Mouse (Mus musculus): ENCODE measurements around the gene Pced1b. TPM values are rescaled to one million over a fixed set of nuclear protein-coding genes. Genes with fewer than 3 reads are reported as not detected.

The Pced1b gene
- polyA plus RNA-seq, 1 experiment from 2014 or later: 4.5 TPM

DNA sequence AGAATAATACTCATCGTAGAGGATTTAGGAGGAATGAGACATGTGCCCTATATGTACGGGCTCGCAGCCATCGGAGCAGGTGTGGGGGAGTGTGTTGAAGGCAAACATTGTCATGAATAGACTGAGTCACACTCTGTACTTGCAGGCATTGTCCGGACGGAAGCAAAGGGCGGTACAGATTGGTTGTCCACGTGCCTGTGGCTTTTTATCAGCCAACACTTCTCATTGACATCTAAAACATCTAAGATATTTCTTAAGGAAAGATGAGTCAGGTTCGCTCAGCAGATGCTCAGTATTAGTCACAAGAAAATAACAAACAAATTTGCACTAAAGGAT, 68.5 kb downstream of the Pced1b start:
- H3K4me3 ChIP-seq (ENCODE audit: low read length): no peak overlapping the region
- peak; percentile 58; the same call in 1 of the 2 replicates for ATAC-seq
- no peaks in the 10 kb centered on the region for H3K27me3 ChIP-seq (replicated peaks; ENCODE audit: control insufficient read depth, insufficient read depth, low read length)
- H3K4me2 ChIP-seq (ENCODE audit: low read length): peak overlapping the region; percentile 38; the same call in 1 of the 2 replicates
- H3K9ac ChIP-seq (ENCODE audit: low read depth, low read length): no peak overlapping the region
- H3K4me1 ChIP-seq (ENCODE audit: control insufficient read depth, insufficient read depth, low read depth, low read length): peaks cover 15% of the 10 kb centered on the region
- H3K27ac ChIP-seq (ENCODE audit: low read depth, low read length): peak overlapping the region; percentile 48; the same call in 1 of the 2 replicates
- no peaks in the 10 kb centered on the region for H3K9me3 ChIP-seq (ENCODE audit: control insufficient read depth, low read length)
- no peaks in the 10 kb centered on the region for H3K36me3 ChIP-seq (ENCODE audit: control insufficient read depth, insufficient read depth, low read length)
- 58% methylated on average over 9 of the region's 9 CpGs for WGBS

DNA sequence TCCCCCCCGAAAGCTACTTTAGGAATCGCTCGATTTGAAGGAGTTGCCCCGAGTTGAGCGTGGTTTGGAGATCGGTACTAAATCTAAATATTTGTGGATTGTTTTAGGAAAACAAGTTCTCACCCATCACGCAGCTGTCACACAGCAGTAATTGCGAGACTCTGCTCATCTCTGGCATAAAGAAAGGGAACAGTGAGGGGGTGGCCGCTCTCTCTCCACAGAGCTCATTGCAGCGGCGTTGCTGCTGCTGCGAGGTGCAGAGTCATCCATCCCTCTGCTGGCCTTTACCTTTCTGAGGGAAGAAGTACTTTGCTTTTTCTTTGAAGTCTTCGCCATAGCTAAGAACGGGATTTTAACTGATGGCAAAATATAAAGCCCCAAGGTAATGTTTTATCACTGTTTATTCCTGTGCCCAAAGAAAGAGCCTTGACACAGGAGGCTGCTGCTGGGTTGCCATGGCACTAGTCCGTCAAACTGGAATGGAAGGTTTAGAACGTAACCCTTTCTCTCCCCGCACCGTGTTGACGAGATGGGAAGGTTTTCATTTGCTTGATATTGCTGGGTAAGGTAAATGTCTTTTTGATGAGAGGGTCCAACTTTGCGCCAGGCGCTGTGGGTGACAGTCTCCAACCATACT, 71.6 kb downstream of the Pced1b start:
- Histone ChIP-seq H3K4me3 (ENCODE audit: low read length) (no peak overlapping the region), H3K4me2 (ENCODE audit: low read length) (peak overlapping the region; percentile 10; the same call in 1 of the 2 replicates), H3K36me3 (ENCODE audit: control insufficient read depth, insufficient read depth, low read length) (no peaks in the 10 kb centered on the region), H3K9ac (ENCODE audit: low read depth, low read length) (no peak overlapping the region), H3K4me1 (ENCODE audit: control insufficient read depth, insufficient read depth, low read depth, low read length) (peaks cover 15% of the 10 kb centered on the region), H3K27me3 (replicated peaks; ENCODE audit: control insufficient read depth, insufficient read depth, low read length) (no peaks in the 10 kb centered on the region), H3K27ac (ENCODE audit: low read depth, low read length) (no peak overlapping the region), H3K9me3 (ENCODE audit: control insufficient read depth, low read length) (no peaks in the 10 kb centered on the region)
- no peak for ATAC-seq
- WGBS: 71% methylated on average over 21 of the region's 21 CpGs

GRCm38 (mm10) chr15:97322821-97323220, 75.9 kb downstream of the Pced1b start:
- H3K9ac ChIP-seq (ENCODE audit: low read depth, low read length): no peak overlapping the region
- H3K27ac ChIP-seq (ENCODE audit: low read depth, low read length): no peak overlapping the region
- no peak overlapping the region for H3K4me3 ChIP-seq (ENCODE audit: low read length)
- ATAC-seq: no peak
- no peak overlapping the region for H3K4me2 ChIP-seq (ENCODE audit: low read length)
- no peaks in the 10 kb centered on the region for H3K36me3 ChIP-seq (ENCODE audit: control insufficient read depth, insufficient read depth, low read length)
- 71% methylated on average over 5 of the region's 5 CpGs for WGBS
- H3K9me3 ChIP-seq (ENCODE audit: control insufficient read depth, low read length): peaks cover 3% of the 10 kb centered on the region; the same call in 1 of the 2 replicates
- H3K4me1 ChIP-seq (ENCODE audit: control insufficient read depth, insufficient read depth, low read depth, low read length): peaks cover 4% of the 10 kb centered on the region; the same call in 1 of the 2 replicates
- H3K27me3 ChIP-seq (replicated peaks; ENCODE audit: control insufficient read depth, insufficient read depth, low read length): no peaks in the 10 kb centered on the region

GRCm38 (mm10) chr15:97323466-97323865, 76.6 kb downstream of the Pced1b start:
- H3K9me3 ChIP-seq (ENCODE audit: control insufficient read depth, low read length): peaks cover 3% of the 10 kb centered on the region; the same call in 1 of the 2 replicates
- 74% methylated on average over 24 of the region's 24 CpGs for WGBS
- no peak overlapping the region for H3K27ac ChIP-seq (ENCODE audit: low read depth, low read length)
- H3K4me3 ChIP-seq (ENCODE audit: low read length): no peak overlapping the region
- no peak overlapping the region for H3K9ac ChIP-seq (ENCODE audit: low read depth, low read length)
- ATAC-seq: no peak
- no peaks in the 10 kb centered on the region for H3K27me3 ChIP-seq (replicated peaks; ENCODE audit: control insufficient read depth, insufficient read depth, low read length)
- no peaks in the 10 kb centered on the region for H3K36me3 ChIP-seq (ENCODE audit: control insufficient read depth, insufficient read depth, low read length)
- peaks cover 4% of the 10 kb centered on the region; the same call in 1 of the 2 replicates for H3K4me1 ChIP-seq (ENCODE audit: control insufficient read depth, insufficient read depth, low read depth, low read length)
- no peak overlapping the region for H3K4me2 ChIP-seq (ENCODE audit: low read length)

- no peak overlapping the region for H3K9ac ChIP-seq (ENCODE audit: low read depth, low read length)
- no peaks in the 10 kb centered on the region for H3K4me1 ChIP-seq (ENCODE audit: control insufficient read depth, insufficient read depth, low read depth, low read length)
- WGBS: 60% methylated on average over 9 of the region's 9 CpGs
- no peak overlapping the region for H3K27ac ChIP-seq (ENCODE audit: low read depth, low read length)
- H3K27me3 ChIP-seq (replicated peaks; ENCODE audit: control insufficient read depth, insufficient read depth, low read length): no peaks in the 10 kb centered on the region
- peaks cover 3% of the 10 kb centered on the region; the same call in 1 of the 2 replicates for H3K9me3 ChIP-seq (ENCODE audit: control insufficient read depth, low read length)
- no peaks in the 10 kb centered on the region for H3K36me3 ChIP-seq (ENCODE audit: control insufficient read depth, insufficient read depth, low read length)
- no peak overlapping the region for H3K4me2 ChIP-seq (ENCODE audit: low read length)
- H3K4me3 ChIP-seq (ENCODE audit: low read length): no peak overlapping the region
- no peak for ATAC-seq
Observed at GRCm38 (mm10) chr15:97324311-97324710, 77.4 kb downstream of the Pced1b start.

- ATAC-seq: no peak
- Histone ChIP-seq H3K4me1 (ENCODE audit: control insufficient read depth, insufficient read depth, low read depth, low read length) (no peaks in the 10 kb centered on the region), H3K9me3 (ENCODE audit: control insufficient read depth, low read length) (peaks cover 3% of the 10 kb centered on the region; the same call in 1 of the 2 replicates), H3K36me3 (ENCODE audit: control insufficient read depth, insufficient read depth, low read length) (no peaks in the 10 kb centered on the region), H3K27me3 (replicated peaks; ENCODE audit: control insufficient read depth, insufficient read depth, low read length) (no peaks in the 10 kb centered on the region), H3K27ac (ENCODE audit: low read depth, low read length) (no peak overlapping the region), H3K9ac (ENCODE audit: low read depth, low read length) (no peak overlapping the region), H3K4me2 (ENCODE audit: low read length) (no peak overlapping the region), H3K4me3 (ENCODE audit: low read length) (no peak overlapping the region)
- 71% methylated on average over 18 of the region's 18 CpGs for WGBS
Observed at GRCm38 (mm10) chr15:97327500-97328081, 80.7 kb downstream of the Pced1b start.

- Histone ChIP-seq H3K4me3 (ENCODE audit: low read length) (no peak overlapping the region), H3K9ac (ENCODE audit: low read depth, low read length) (no peak overlapping the region), H3K27me3 (replicated peaks; ENCODE audit: control insufficient read depth, insufficient read depth, low read length) (no peaks in the 10 kb centered on the region), H3K4me1 (ENCODE audit: control insufficient read depth, insufficient read depth, low read depth, low read length) (no peaks in the 10 kb centered on the region), H3K36me3 (ENCODE audit: control insufficient read depth, insufficient read depth, low read length) (0 out of 2 replicates have a peak, but pooled peaks cover 2% of the 10 kb centered on the region), H3K27ac (ENCODE audit: low read depth, low read length) (no peak overlapping the region), H3K4me2 (ENCODE audit: low read length) (no peak overlapping the region), H3K9me3 (ENCODE audit: control insufficient read depth, low read length) (peaks cover 6% of the 10 kb centered on the region)
- no peak for ATAC-seq
- WGBS: 69% methylated on average over 9 of the region's 9 CpGs
Observed at GRCm38 (mm10) chr15:97332582-97332981, 85.7 kb downstream of the Pced1b start.

DNA sequence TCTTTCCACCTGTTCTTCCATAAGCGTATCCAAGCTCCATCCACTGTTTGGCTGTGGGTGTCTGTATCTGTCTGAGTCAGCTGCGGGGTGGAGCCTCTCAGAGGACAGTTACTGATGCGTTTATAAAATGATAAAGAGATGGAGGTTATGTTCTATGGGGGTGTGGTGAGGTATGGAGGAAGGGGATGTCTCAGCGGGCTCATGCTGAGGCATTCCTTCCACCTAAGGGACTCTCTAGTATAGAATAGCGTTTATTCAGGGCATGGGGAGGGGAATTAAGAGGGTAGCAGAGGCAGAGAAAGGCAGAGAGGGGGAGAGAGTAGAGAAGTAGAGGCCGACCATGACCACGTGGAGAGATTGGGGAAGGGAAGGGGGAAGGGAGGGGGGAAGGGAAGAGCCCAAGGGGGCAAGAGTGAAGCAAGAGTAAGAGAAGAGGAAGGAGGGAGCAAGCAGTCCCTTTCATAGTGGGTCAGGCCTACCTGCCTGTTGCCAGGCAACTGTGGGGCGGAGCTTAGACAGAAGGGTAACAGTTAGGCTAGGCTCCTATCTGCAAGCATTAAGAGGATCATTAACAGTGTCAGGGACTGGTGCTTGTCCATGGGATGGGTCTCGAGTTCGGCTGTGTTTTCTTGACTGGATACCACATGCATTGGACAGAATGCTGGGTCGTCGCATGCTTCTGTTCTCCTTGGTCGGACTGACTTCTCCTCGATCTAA, 90.9 kb downstream of the Pced1b start:
- peaks cover 5% of the 10 kb centered on the region for H3K4me1 ChIP-seq (ENCODE audit: control insufficient read depth, insufficient read depth, low read depth, low read length)
- no peak overlapping the region for H3K27ac ChIP-seq (ENCODE audit: low read depth, low read length)
- H3K36me3 ChIP-seq (ENCODE audit: control insufficient read depth, insufficient read depth, low read length): 0 out of 2 replicates have a peak, but pooled peaks cover 2% of the 10 kb centered on the region
- ATAC-seq: peak; percentile 40; the same call in 1 of the 2 replicates
- H3K9me3 ChIP-seq (ENCODE audit: control insufficient read depth, low read length): peaks cover 4% of the 10 kb centered on the region
- H3K27me3 ChIP-seq (replicated peaks; ENCODE audit: control insufficient read depth, insufficient read depth, low read length): no peaks in the 10 kb centered on the region
- peak overlapping the region; percentile 54 for H3K4me2 ChIP-seq (ENCODE audit: low read length)
- peak overlapping the region; percentile 29 for H3K4me3 ChIP-seq (ENCODE audit: low read length)
- no peak overlapping the region; the same call in 1 of the 2 replicates for H3K9ac ChIP-seq (ENCODE audit: low read depth, low read length)
- WGBS: 40% methylated on average over 14 of the region's 14 CpGs

All from hindbrain, embryonic 16.5 days (tissue).